Mouse (Mus musculus) olfactory bulb, adult 2 months (tissue): ENCODE results near the gene Fsip1. TPM values are rescaled to one million over a fixed set of nuclear protein-coding genes. Genes with fewer than 3 reads are reported as not detected.

Experiments
- H3K27ac ChIP-seq: fragments of 200-500 bp; 2 replicates; pipeline ENCODE4 v1.5.1; 2012; ENCODE audit warnings: low read depth, low read length; ENCODE audit not compliant: insufficient read depth
- H3K4me1 ChIP-seq: fragments of 200-500 bp; 2 replicates; pipeline ENCODE4 v1.6.1; 2012; ENCODE audit warnings: low read length; ENCODE audit not compliant: control insufficient read depth, insufficient read depth
- H3K4me3 ChIP-seq: fragments of 200-500 bp; 2 replicates; pipeline ENCODE4 v1.5.1; 2012; ENCODE audit warnings: mild to moderate bottlenecking, low read depth, low read length, moderate library complexity; ENCODE audit not compliant: insufficient read depth
- CTCF ChIP-seq: fragments of 200-500 bp; IDR thresholded peaks from 2 replicates; pipeline ENCODE4 v1.5.1; 2012; ENCODE audit warnings: low read depth, mild to moderate bottlenecking, low read length, moderate library complexity; ENCODE audit not compliant: insufficient read depth
- POLR2A ChIP-seq: fragments of 200-500 bp; IDR thresholded peaks from 2 replicates; pipeline ENCODE4 v1.6.1; 2012; ENCODE audit warnings: mild to moderate bottlenecking, low read depth, low read length, moderate library complexity; ENCODE audit not compliant: insufficient read depth
- WGBS: fragments of 180-500 bp; shearing (Covaris S2); methylation state at CpG from one replicate; pipeline ENCODE4 v1.1.7; 2018; 5-methylcytosine and 5-hydroxymethylcytosine counted together
- polyA plus RNA-seq: library from polyadenylated mRNA; stranded (reverse); fragments of >200 nt; gene quantifications from 2 replicates; pipeline ENCODE4 v1.2.4, GENCODE M21; 2012; ENCODE audit warnings: low replicate concordance; ENCODE audit not compliant: missing spikeins, insufficient read depth, insufficient read length

The Fsip1 gene
- polyA plus RNA-seq, 1 experiment: not detected

DNA sequence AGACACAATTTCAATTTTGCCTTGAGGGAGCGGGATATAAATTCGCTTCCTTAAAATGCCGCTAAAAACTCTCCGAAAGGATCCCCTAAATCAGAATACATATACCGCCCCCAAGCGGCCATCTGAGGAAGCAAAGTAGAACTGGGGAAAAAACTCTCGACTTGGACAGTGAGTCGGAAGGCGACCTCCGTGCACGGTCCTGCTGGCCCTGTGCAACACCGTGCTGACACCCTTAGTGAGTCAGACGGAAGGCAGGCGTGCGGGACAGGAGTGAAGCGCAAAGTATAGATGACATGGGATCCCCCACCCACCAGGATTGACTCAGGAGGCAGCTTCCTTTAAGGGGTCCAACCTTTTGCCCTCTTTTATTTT, 145.7 kb downstream of the Fsip1 start:
- Histone ChIP-seq H3K27ac (no peak overlapping the region), H3K4me1 (peaks cover 13% of the 10 kb centered on the region), H3K4me3 (peak overlapping the region; percentile 44)
- WGBS: under 1% methylated on average over 16 of the region's 16 CpGs
- TF ChIP-seq POLR2A: no peak
- 0 out of 2 replicates have a peak, but pooled peaks have one; percentile 43 for TF ChIP-seq CTCF

DNA sequence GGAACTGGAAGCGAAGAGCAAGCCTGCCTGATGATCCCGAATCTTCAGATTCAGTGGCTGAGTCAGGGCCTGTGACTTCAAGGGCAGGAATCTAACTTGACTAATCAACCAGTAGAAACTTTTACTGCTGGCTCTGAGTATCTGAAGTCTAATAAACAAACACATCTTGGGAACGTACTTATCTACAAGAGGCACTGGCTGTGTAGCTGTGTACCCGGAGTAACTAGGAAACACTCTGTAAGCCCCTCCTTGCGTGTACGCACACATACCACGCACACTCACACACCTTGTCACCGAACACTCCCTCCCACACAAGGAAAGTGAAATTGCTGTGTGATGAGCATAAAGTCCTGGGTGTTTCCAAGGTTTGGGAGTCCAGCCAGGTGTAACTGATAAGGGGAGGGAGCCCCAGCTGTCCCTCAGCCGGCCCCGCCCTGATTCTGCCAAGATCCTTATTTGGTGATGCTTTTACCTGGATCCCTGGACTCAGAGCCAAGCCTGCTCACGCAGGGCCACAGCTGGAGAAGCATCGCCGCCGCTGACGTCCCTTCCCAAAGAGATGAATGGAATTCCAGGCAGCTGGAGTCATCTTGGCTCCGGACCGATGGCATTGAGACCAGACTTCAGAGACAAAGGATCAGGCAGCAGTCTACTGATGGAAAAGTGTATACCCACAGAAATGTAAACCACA, 146.4 kb downstream of the Fsip1 start:
- no peak overlapping the region for H3K27ac ChIP-seq

DNA sequence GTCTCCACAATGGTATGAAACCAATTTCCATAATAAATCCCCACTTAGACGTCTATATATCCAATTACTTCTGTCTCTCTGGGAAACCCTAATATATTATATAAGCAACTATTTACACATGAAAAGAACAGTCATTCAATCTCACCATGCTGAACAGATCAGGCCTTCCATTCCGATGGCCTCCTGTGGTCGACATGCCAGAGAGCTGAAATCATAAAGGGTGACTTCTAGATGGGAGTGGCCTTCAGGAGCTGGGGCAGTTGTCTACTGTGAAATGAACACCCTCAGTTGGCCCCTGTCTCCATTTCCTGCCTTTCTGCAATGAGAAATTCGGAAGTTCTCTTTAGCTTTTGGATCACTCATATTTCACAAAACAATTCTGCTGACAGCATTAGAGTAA, 154.6 kb downstream of the Fsip1 start:
- no peak overlapping the region for H3K27ac ChIP-seq
- WGBS: 55% methylated on average over 4 of the region's 4 CpGs
- no peak for TF ChIP-seq POLR2A
- no peak for TF ChIP-seq CTCF
- H3K4me3 ChIP-seq: no peak overlapping the region
- no peaks in the 10 kb centered on the region for H3K4me1 ChIP-seq

More for the DNA sequence above, 146.4 kb downstream of the Fsip1 start:
- whole genome bisulfite sequencing: 41% methylated on average over 17 of the region's 17 CpGs
- Histone ChIP-seq H3K4me1 (peaks cover 13% of the 10 kb centered on the region), H3K4me3 (no peak overlapping the region)
- TF ChIP-seq POLR2A: no peak
- no peak for TF ChIP-seq CTCF

DNA sequence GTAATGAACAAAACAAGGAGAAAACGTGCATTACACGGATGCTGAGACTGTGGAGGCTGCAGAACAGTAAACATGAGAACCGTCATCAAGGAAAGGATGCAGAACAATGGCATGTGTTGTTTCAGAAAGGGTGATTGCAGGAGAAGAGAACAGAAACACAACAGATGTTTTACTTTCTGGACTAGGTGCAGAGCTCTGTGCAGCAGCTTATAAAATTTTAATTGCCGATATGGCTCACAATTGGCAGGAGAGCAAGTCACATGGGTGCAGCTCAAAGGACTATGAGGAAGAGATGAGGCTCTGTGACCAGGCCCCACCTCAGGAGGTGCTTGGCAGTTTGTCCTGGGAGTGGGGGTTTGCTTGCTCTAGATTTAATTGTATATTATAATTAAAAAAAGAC, 157.7 kb downstream of the Fsip1 start:
- Histone ChIP-seq H3K4me1 (no peaks in the 10 kb centered on the region), H3K4me3 (no peak overlapping the region), H3K27ac (no peak overlapping the region)
- TF ChIP-seq POLR2A (no peak), CTCF (no peak)
- 39% methylated on average over 4 of the region's 4 CpGs for WGBS

DNA sequence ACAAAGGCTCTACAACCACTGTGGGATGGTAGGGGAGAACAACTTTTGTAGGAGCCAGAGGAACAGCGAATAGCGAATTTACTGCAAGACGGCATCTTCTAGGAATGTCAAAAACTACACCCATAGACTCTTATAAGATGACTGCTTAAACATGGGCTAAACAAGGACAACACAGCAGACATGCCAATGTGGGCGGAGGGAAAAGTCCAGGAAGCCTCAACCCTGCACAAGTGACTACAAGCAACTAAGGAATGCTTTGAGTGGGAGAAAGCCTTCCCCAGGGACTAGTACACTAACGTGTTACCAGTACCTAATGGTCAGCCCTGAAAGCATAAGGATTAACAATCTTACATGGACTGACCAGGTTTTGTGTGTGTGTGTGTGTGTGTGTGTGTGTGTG, 165.5 kb downstream of the Fsip1 start:
- Histone ChIP-seq H3K4me1 (no peaks in the 10 kb centered on the region), H3K27ac (no peak overlapping the region), H3K4me3 (no peak overlapping the region)
- TF ChIP-seq CTCF (no peak), POLR2A (no peak)
- whole genome bisulfite sequencing: 91% methylated on average over 5 of the region's 5 CpGs

DNA sequence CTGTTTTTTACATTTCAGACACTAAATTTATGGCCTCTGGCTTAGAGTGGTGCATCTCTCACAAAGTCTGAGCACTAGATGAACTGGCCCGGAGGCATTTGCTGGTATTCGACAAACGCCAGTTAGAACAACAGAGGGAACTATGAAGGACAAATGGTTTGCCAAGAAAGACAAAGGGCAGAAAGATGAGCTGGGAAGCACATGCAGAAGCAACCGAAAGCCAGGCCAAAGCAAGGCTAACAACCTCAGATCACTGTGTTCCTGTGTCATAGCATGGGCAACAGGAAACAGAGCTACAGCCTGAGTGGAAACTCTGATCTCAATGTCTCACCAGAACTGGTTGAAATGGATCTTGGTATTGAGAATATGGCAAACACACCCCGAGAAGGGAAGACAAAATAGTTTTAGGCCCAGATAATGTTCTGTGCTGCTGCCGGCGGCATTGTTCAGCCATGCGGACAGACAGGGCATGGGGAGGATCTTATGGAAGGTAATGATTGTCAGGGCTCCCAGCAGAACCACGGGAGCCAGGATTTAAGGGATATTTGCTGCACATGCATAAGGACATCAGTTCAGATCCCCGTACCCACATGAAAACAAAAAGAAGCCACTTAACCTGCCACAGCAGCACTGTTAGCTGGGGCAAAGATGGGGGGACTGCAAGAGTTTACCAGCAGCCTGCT, 169.6 kb downstream of the Fsip1 start:
- no peak overlapping the region for H3K27ac ChIP-seq
- H3K4me1 ChIP-seq: no peaks in the 10 kb centered on the region
- no peak for TF ChIP-seq POLR2A
- no peak for TF ChIP-seq CTCF
- WGBS: 79% methylated on average over 10 of the region's 10 CpGs
- H3K4me3 ChIP-seq: no peak overlapping the region

DNA sequence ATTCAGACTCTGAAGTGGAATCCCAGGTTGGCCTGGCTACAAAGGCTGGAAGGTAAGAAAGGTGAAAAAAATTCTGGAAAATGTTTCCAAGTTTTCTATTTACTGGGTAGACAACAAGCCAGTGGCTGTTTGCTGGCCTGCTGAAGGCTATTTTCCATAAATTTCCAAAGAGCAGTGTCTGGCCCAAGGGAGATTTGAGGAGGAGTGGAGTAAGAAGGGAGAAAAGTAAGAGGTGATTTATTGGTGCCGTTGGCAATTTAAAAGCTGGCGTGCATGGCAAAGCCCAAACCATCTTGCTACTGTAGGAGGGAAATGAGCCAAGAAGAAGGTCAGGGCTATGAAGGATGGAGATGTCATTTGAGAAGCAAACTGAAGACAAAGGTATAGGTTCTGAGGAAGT, 171.1 kb downstream of the Fsip1 start:
- 96% methylated on average over 2 of the region's 2 CpGs for WGBS
- TF ChIP-seq CTCF: no peak
- TF ChIP-seq POLR2A: no peak
- H3K27ac ChIP-seq: no peak overlapping the region
- H3K4me1 ChIP-seq: no peaks in the 10 kb centered on the region
- no peak overlapping the region for H3K4me3 ChIP-seq

DNA sequence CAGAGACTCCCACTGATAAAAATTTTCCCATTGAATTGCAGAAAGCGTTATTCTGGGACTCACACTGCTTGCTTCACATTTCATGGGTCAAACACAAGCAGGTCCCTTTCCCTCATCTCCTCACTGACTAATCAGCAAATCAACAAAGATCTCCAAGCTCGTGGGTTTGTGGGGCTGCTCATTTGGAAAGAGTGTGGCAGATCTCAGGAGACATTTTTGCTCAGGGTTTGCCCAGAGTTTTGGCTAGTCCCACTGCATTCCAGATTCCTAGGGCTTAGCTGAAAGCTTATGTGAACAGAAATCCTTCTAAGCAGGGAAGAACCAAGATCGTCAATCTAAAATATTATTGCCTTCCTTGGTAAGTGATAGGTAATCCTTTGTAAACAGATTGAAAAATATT, 172.1 kb downstream of the Fsip1 start:
- Histone ChIP-seq H3K4me1 (no peaks in the 10 kb centered on the region), H3K27ac (no peak overlapping the region), H3K4me3 (no peak overlapping the region)
- TF ChIP-seq POLR2A (no peak), CTCF (no peak)
- WGBS: 78% methylated on average over 3 of the region's 3 CpGs

DNA sequence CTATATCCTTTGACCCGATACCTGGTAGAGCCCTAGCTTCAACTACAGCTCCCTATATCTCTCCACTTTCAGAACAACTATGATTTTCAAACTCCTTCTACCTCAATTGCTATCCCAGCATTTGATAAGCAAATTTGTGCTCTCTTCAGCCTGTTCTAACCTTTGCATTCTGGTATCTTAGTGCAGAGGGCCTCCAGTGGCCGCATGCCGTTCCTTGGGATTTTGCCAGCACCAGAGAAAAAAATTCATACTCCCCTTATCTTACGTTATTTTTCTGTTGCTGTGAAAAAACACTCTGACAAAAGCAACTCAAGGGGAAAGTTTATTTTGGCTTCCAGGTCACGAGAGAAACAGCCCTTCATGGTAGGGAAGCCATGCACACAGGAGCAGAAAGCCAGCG, 173.1 kb downstream of the Fsip1 start:
- H3K4me3 ChIP-seq: no peak overlapping the region
- no peak overlapping the region for H3K27ac ChIP-seq
- WGBS: 91% methylated on average over 6 of the region's 6 CpGs
- no peaks in the 10 kb centered on the region for H3K4me1 ChIP-seq
- TF ChIP-seq POLR2A (no peak), CTCF (no peak)

DNA sequence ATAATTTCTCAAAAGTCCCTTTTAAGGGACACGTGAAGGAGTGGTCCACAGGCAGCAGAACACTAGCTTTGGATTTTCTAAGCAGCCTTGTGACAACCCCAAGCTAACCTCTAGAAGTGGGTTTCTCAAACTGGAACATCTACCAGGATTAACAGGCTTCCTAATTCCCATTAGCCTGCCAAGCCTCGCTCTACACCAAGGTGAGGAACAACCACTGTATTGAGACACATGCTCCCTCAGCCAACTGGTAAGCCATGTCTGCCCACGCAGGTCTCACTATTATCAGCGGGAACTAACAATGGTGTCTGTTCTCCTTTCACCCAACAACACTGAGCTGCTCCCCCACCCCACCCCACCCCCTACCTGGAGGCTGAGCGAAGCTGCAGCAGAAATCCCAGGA, 175.2 kb downstream of the Fsip1 start:
- H3K4me3 ChIP-seq: no peak overlapping the region
- H3K27ac ChIP-seq: no peak overlapping the region
- 77% methylated on average over 5 of the region's 5 CpGs for WGBS
- no peaks in the 10 kb centered on the region for H3K4me1 ChIP-seq
- TF ChIP-seq CTCF (no peak), POLR2A (no peak)

Other genes starting within 250 kb of the Fsip1 start
- not detected in 2 replicates for gene Thbs1, start 145.1 kb downstream of the Fsip1 start, polyA plus RNA-seq
- not detected in 2 replicates for gene Gpr176, start 116.5 kb upstream of the Fsip1 start, polyA plus RNA-seq
- not detected in 2 replicates for gene Eif2ak4, start 131.7 kb upstream of the Fsip1 start, polyA plus RNA-seq
- gene Srp14, start 222.7 kb upstream of the Fsip1 start, polyA plus RNA-seq: 413 and 726 TPM in 2 replicates